In genomic region chr1:180858763-180859162, GRCm38 (mm10) we compare ENCODE assay signal across 16 mouse cellular contexts. TPM values are rescaled to one million over a fixed set of nuclear protein-coding genes. Genes with fewer than 3 reads are reported as not detected.
"Had no signal": no experiment of that assay in that cellular context is flagged by ENCODE, and none has a peak within 500 bp of the region (broad histone marks: within the 10 kb centered on the region; RNA-seq: fewer than 3 reads in every experiment).

No protein-coding gene starts in this region.

- H3K27me3 ChIP-seq: limb, embryonic 13.5 days; neural tube, embryonic 12.5 days; stomach, embryonic 15.5 days had no signal

- H3K4me3 ChIP-seq: layer of hippocampus, adult 2 months; limb, embryonic 13.5 days; midbrain, embryonic 10.5 days; neural tube, embryonic 12.5 days; stomach, embryonic 15.5 days had no signal

- DNase-seq: kidney, adult 2 months; kidney, postnatal 25 days; left cerebral cortex, postnatal 4 days; lung, embryonic 14.5 days; midbrain, embryonic 14.5 days; retina, postnatal 1 day; thymus, postnatal 36 days had no signal

- H3K27ac ChIP-seq: layer of hippocampus, adult 2 months; limb, embryonic 13.5 days; liver, embryonic 14.5 days; midbrain, embryonic 10.5 days; neural tube, embryonic 12.5 days; stomach, embryonic 15.5 days had no signal

- H3K4me2 ChIP-seq: limb, embryonic 13.5 days; lung, embryonic 14.5 days; neural tube, embryonic 12.5 days; stomach, embryonic 15.5 days had no signal

- H3K4me1 ChIP-seq: limb, embryonic 13.5 days; midbrain, embryonic 10.5 days; neural tube, embryonic 12.5 days; stomach, embryonic 15.5 days had no signal

- H3K9ac ChIP-seq: limb, embryonic 13.5 days; liver, embryonic 14.5 days; lung, embryonic 14.5 days; neural tube, embryonic 12.5 days; stomach, embryonic 15.5 days had no signal

- ATAC-seq: intestine, embryonic 16.5 days had no signal

- H3K9me3 ChIP-seq: limb, embryonic 13.5 days; midbrain, embryonic 10.5 days; neural tube, embryonic 12.5 days; stomach, embryonic 15.5 days had no signal

RNA-seq across cellular contexts. Expression of gene Lefty2, which starts 34.1 kb away (rescaled TPM):
- total RNA-seq: monocyte, adult 5-6 weeks had no signal
- polyA plus RNA-seq: intestine, embryonic 16.5 days; kidney, adult 2 months; liver, embryonic 14.5 days; lung, embryonic 14.5 days; midbrain, embryonic 10.5 days; neural tube, embryonic 12.5 days; spleen, adult 2 months; stomach, embryonic 15.5 days had no signal
